15 mouse cellular contexts compared by ENCODE assay signal in genomic region chr7:125589896-125590295, GRCm38 (mm10). TPM values are rescaled to one million over a fixed set of nuclear protein-coding genes. Genes with fewer than 3 reads are reported as not detected.
A peak's percentile ranks its signal among the peaks of the same experiment; 100 is the strongest.
DNase-seq lines count a peak whose midpoint lies in the region.
"Had no signal": no experiment of that assay in that cellular context is flagged by ENCODE, and none has a peak within 500 bp of the region (broad histone marks: within the 10 kb centered on the region; RNA-seq: fewer than 3 reads in every experiment).

No protein-coding gene starts in this region.

- peak; percentile 80 for DNase-seq in heart, adult 11 months
- DNase-seq in heart, adult 8-10 months (ENCODE audit: low spot score) = no peak
- peak; percentile 61 for DNase-seq in induced T-regulatory cell, adult 2 months (ENCODE audit: low read depth)
- DNase-seq in right cerebral cortex, postnatal 14 days = no peak
- no peak for DNase-seq in frontal cortex, adult 2 months (ENCODE audit: extremely low spot score in 1 of 2, low spot score in 1 of 2)
- DNase-seq: adrenal gland, adult 8-10 months; adrenal gland, postnatal 14 days; adrenal gland, postnatal 36 days; cerebellum, adult 11-12 months; cerebellum, adult 2 months; cerebellum, adult 9-10 months; cerebellum, postnatal 10 days; cerebellum, postnatal 25 days; forebrain, postnatal 0 days had no signal

RNA-seq across cellular contexts. Expression of gene Il21r, which starts 13.3 kb away (rescaled TPM):
- under 1 TPM; 0.19 to 0.69 (median 0.33) TPM for total RNA-seq in heart, adult 8-10 months (2022)
- 1.2 and 1.5 TPM in 2 replicates for polyA plus RNA-seq in frontal cortex, adult 2 months (2012; rRNA removed)
- polyA plus RNA-seq: Patski had no signal

RNA-seq across cellular contexts. Expression of gene Il4ra, which starts 38.0 kb away (rescaled TPM):
- 10 to 100 TPM; 11.1 to 16.8 (median 13.5) TPM for total RNA-seq in heart, adult 8-10 months (2022)
- 3.7 and 4.8 TPM in 2 replicates for polyA plus RNA-seq in frontal cortex, adult 2 months (2012; rRNA removed)

Comparison
In these comparisons a context has a peak if more than half of its experiments do, and no peak if none do; other contexts are left out.
1. DNase-seq: peak in heart, adult 11 months (single experiment) and induced T-regulatory cell, adult 2 months (single experiment); none in heart, adult 8-10 months (single experiment), right cerebral cortex, postnatal 14 days (single experiment) and frontal cortex, adult 2 months (0 of 2).